Mouse (Mus musculus): ENCODE data around the gene Klhdc3. TPM values are rescaled to one million over a fixed set of nuclear protein-coding genes. Genes with fewer than 3 reads are reported as not detected.

Gene Klhdc3
- polyA plus RNA-seq, 1 experiment, result 644 TPM

- no peaks in the 10 kb centered on the region for H3K36me3 ChIP-seq (ENCODE audit: control insufficient read depth, insufficient read depth, low read length)
- no peaks in the 10 kb centered on the region for H3K27me3 ChIP-seq (ENCODE audit: control insufficient read depth, insufficient read depth, low read length)
- peaks cover 20% of the 10 kb centered on the region for H3K4me1 ChIP-seq (ENCODE audit: control insufficient read depth, insufficient read depth, low read length)
- no peak overlapping the region for H3K4me3 ChIP-seq (ENCODE audit: control insufficient read depth, low read depth, low read length)
- H3K27ac ChIP-seq (ENCODE audit: control insufficient read depth, insufficient read depth, low read depth, low read length), result no peak overlapping the region
- TF ChIP-seq POLR2A (IDR thresholded peaks at IDR 0.05; ENCODE audit: control insufficient read depth, low read depth, low read length), result no peak
- TF ChIP-seq CTCF (IDR thresholded peaks at IDR 0.05; ENCODE audit: control insufficient read depth, insufficient read depth, insufficient replicate concordance, low read depth, low read length), result no peak
These were observed 28.8 kb downstream of the Klhdc3 start for GRCm38 (mm10) chr17:46651755-46652547.

GRCm38 (mm10) chr17:46651292-46651691 lies 29.4 kb downstream of the Klhdc3 start:
- H3K27ac ChIP-seq (ENCODE audit: control insufficient read depth, insufficient read depth, low read depth, low read length), result no peak overlapping the region; the same call in 1 of the 2 replicates
- no peaks in the 10 kb centered on the region for H3K36me3 ChIP-seq (ENCODE audit: control insufficient read depth, insufficient read depth, low read length)
- TF ChIP-seq POLR2A (IDR thresholded peaks at IDR 0.05; ENCODE audit: control insufficient read depth, low read depth, low read length) (no peak), CTCF (IDR thresholded peaks at IDR 0.05; ENCODE audit: control insufficient read depth, insufficient read depth, insufficient replicate concordance, low read depth, low read length) (no peak)
- H3K27me3 ChIP-seq (ENCODE audit: control insufficient read depth, insufficient read depth, low read length), result no peaks in the 10 kb centered on the region
- H3K4me3 ChIP-seq (ENCODE audit: control insufficient read depth, low read depth, low read length), result peak overlapping the region; percentile 82
- H3K4me1 ChIP-seq (ENCODE audit: control insufficient read depth, insufficient read depth, low read length), result peaks cover 20% of the 10 kb centered on the region

GRCm38 (mm10) chr17:46650232-46651031 lies 30.3 kb downstream of the Klhdc3 start, which contains the start of gene Cul7:
Gene Cul7, plus strand, starts transcription at chr17:46650337.
- no peaks in the 10 kb centered on the region for H3K27me3 ChIP-seq (ENCODE audit: control insufficient read depth, insufficient read depth, low read length)
- no peaks in the 10 kb centered on the region for H3K36me3 ChIP-seq (ENCODE audit: control insufficient read depth, insufficient read depth, low read length)
- TF ChIP-seq POLR2A (IDR thresholded peaks at IDR 0.05; ENCODE audit: control insufficient read depth, low read depth, low read length) (peak; percentile 61), CTCF (IDR thresholded peaks at IDR 0.05; ENCODE audit: control insufficient read depth, insufficient read depth, insufficient replicate concordance, low read depth, low read length) (no peak)
- peaks cover 20% of the 10 kb centered on the region for H3K4me1 ChIP-seq (ENCODE audit: control insufficient read depth, insufficient read depth, low read length)
- H3K4me3 ChIP-seq (ENCODE audit: control insufficient read depth, low read depth, low read length), result peak within 1 kb of the TSS; percentile 82
- H3K27ac ChIP-seq (ENCODE audit: control insufficient read depth, insufficient read depth, low read depth, low read length), result peak within 1 kb of the TSS; percentile 61

- Histone ChIP-seq H3K27ac (ENCODE audit: control insufficient read depth, insufficient read depth, low read depth, low read length) (peak overlapping the region; percentile 52), H3K27me3 (ENCODE audit: control insufficient read depth, insufficient read depth, low read length) (no peaks in the 10 kb centered on the region), H3K4me1 (ENCODE audit: control insufficient read depth, insufficient read depth, low read length) (peaks cover 23% of the 10 kb centered on the region), H3K4me3 (ENCODE audit: control insufficient read depth, low read depth, low read length) (peak overlapping the region; percentile 82), H3K36me3 (ENCODE audit: control insufficient read depth, insufficient read depth, low read length) (no peaks in the 10 kb centered on the region)
- no peak for TF ChIP-seq POLR2A (IDR thresholded peaks at IDR 0.05; ENCODE audit: control insufficient read depth, low read depth, low read length)
- no peak for TF ChIP-seq CTCF (IDR thresholded peaks at IDR 0.05; ENCODE audit: control insufficient read depth, insufficient read depth, insufficient replicate concordance, low read depth, low read length)
These were observed 30.9 kb downstream of the Klhdc3 start for GRCm38 (mm10) chr17:46649811-46650210.

GRCm38 (mm10) chr17:46648436-46648835 lies 32.3 kb downstream of the Klhdc3 start:
- H3K36me3 ChIP-seq (ENCODE audit: control insufficient read depth, insufficient read depth, low read length), result no peaks in the 10 kb centered on the region
- no peak overlapping the region for H3K4me3 ChIP-seq (ENCODE audit: control insufficient read depth, low read depth, low read length)
- H3K27me3 ChIP-seq (ENCODE audit: control insufficient read depth, insufficient read depth, low read length), result no peaks in the 10 kb centered on the region
- no peak overlapping the region for H3K27ac ChIP-seq (ENCODE audit: control insufficient read depth, insufficient read depth, low read depth, low read length)
- H3K4me1 ChIP-seq (ENCODE audit: control insufficient read depth, insufficient read depth, low read length), result peaks cover 23% of the 10 kb centered on the region
- TF ChIP-seq CTCF (IDR thresholded peaks at IDR 0.05; ENCODE audit: control insufficient read depth, insufficient read depth, insufficient replicate concordance, low read depth, low read length) (no peak), POLR2A (IDR thresholded peaks at IDR 0.05; ENCODE audit: control insufficient read depth, low read depth, low read length) (no peak)

- no peaks in the 10 kb centered on the region for H3K27me3 ChIP-seq (ENCODE audit: control insufficient read depth, insufficient read depth, low read length)
- H3K4me1 ChIP-seq (ENCODE audit: control insufficient read depth, insufficient read depth, low read length), result peaks cover 23% of the 10 kb centered on the region
- no peaks in the 10 kb centered on the region for H3K36me3 ChIP-seq (ENCODE audit: control insufficient read depth, insufficient read depth, low read length)
- no peak overlapping the region for H3K4me3 ChIP-seq (ENCODE audit: control insufficient read depth, low read depth, low read length)
- H3K27ac ChIP-seq (ENCODE audit: control insufficient read depth, insufficient read depth, low read depth, low read length), result no peak overlapping the region
- TF ChIP-seq CTCF (IDR thresholded peaks at IDR 0.05; ENCODE audit: control insufficient read depth, insufficient read depth, insufficient replicate concordance, low read depth, low read length) (no peak), POLR2A (IDR thresholded peaks at IDR 0.05; ENCODE audit: control insufficient read depth, low read depth, low read length) (no peak)
These were observed 33.4 kb downstream of the Klhdc3 start for GRCm38 (mm10) chr17:46647279-46647678.

GRCm38 (mm10) chr17:46646322-46646662 lies 34.4 kb downstream of the Klhdc3 start:
- Histone ChIP-seq H3K4me3 (ENCODE audit: control insufficient read depth, low read depth, low read length) (peak overlapping the region; percentile 90), H3K4me1 (ENCODE audit: control insufficient read depth, insufficient read depth, low read length) (peaks cover 17% of the 10 kb centered on the region), H3K27ac (ENCODE audit: control insufficient read depth, insufficient read depth, low read depth, low read length) (peak overlapping the region; percentile 25), H3K36me3 (ENCODE audit: control insufficient read depth, insufficient read depth, low read length) (no peaks in the 10 kb centered on the region), H3K27me3 (ENCODE audit: control insufficient read depth, insufficient read depth, low read length) (no peaks in the 10 kb centered on the region)
- TF ChIP-seq CTCF (IDR thresholded peaks at IDR 0.05; ENCODE audit: control insufficient read depth, insufficient read depth, insufficient replicate concordance, low read depth, low read length) (no peak), POLR2A (IDR thresholded peaks at IDR 0.05; ENCODE audit: control insufficient read depth, low read depth, low read length) (no peak)
